Mouse (Mus musculus): Measurements from ENCODE around the gene C87499. TPM values are rescaled to one million over a fixed set of nuclear protein-coding genes. Genes with fewer than 3 reads are reported as not detected.
A peak's percentile ranks its signal among the peaks of the same experiment; 100 is the strongest.

The C87499 gene
- total RNA-seq (2014; rRNA removed; ENCODE audit: low replicate concordance) (not detected in 2 replicates), polyA plus RNA-seq (2015; fragmentation: Nextera tagmentation; extraction: Ambion mirVana) (not detected in 2 replicates)

- ATAC-seq (ENCODE audit: insufficient read depth, low read depth) (no peak), DNase-seq (ENCODE audit: low spot score) (no peak)
- Histone ChIP-seq H3K4me3 (ENCODE audit: low read depth, low read length) (no peak within 1 kb of the TSS), H3K9me3 (replicated peaks; ENCODE audit: control insufficient read depth, low read length) (no peaks in the 10 kb centered on the region), H3K4me1 (ENCODE audit: control insufficient read depth, insufficient read depth) (no peaks in the 10 kb centered on the region), H3K27ac (ENCODE audit: low read depth) (no peak within 1 kb of the TSS), H3K9ac (replicated peaks; ENCODE audit: low read depth, low read length) (no peak within 1 kb of the TSS), H3K36me3 (replicated peaks; ENCODE audit: control insufficient read depth, insufficient read depth, low read length) (no peaks in the 10 kb centered on the region), H3K4me2 (ENCODE audit: low read depth, low read length) (no peak within 1 kb of the TSS), H3K27me3 (ENCODE audit: control insufficient read depth, insufficient read depth, low read length) (no peaks in the 10 kb centered on the region)
- WGBS: 92% methylated on average over 4 of the region's 4 CpGs
- TF ChIP-seq EP300 (IDR thresholded peaks at IDR 0.05; ENCODE audit: low read depth) (no peak), CTCF (IDR thresholded peaks at IDR 0.05; ENCODE audit: low read depth) (no peak)
Measured at GRCm38 (mm10) chr4:88634311-88634710, at the start of gene C87499. Gene C87499, minus strand, starts transcription at chr4:88634411.

GRCm38 (mm10) chr4:88683812-88684211 is 49.6 kb upstream of the C87499 start, which contains the start of gene Ifna2:
Gene Ifna2, minus strand, starts transcription at chr4:88683912.
- H3K27ac ChIP-seq (ENCODE audit: low read depth): no peak within 1 kb of the TSS
- WGBS: 76% methylated on average over 1 of the region's 1 CpGs
- no peak within 1 kb of the TSS for H3K4me3 ChIP-seq (ENCODE audit: low read depth, low read length)
- no peak within 1 kb of the TSS for H3K9ac ChIP-seq (replicated peaks; ENCODE audit: low read depth, low read length)
- TF ChIP-seq CTCF (IDR thresholded peaks at IDR 0.05; ENCODE audit: low read depth) (no peak), EP300 (IDR thresholded peaks at IDR 0.05; ENCODE audit: low read depth) (no peak)
- ATAC-seq (ENCODE audit: insufficient read depth, low read depth) (no peak), DNase-seq (ENCODE audit: low spot score) (no peak)
- H3K4me2 ChIP-seq (ENCODE audit: low read depth, low read length): no peak within 1 kb of the TSS
- no peaks in the 10 kb centered on the region for H3K9me3 ChIP-seq (replicated peaks; ENCODE audit: control insufficient read depth, low read length)
- no peaks in the 10 kb centered on the region for H3K4me1 ChIP-seq (ENCODE audit: control insufficient read depth, insufficient read depth)
- no peaks in the 10 kb centered on the region for H3K27me3 ChIP-seq (ENCODE audit: control insufficient read depth, insufficient read depth, low read length)
- H3K36me3 ChIP-seq (replicated peaks; ENCODE audit: control insufficient read depth, insufficient read depth, low read length): no peaks in the 10 kb centered on the region

- H3K36me3 ChIP-seq (replicated peaks; ENCODE audit: control insufficient read depth, insufficient read depth, low read length): no peaks in the 10 kb centered on the region
- H3K9ac ChIP-seq (replicated peaks; ENCODE audit: low read depth, low read length): no peak overlapping the region
- ATAC-seq (ENCODE audit: insufficient read depth, low read depth) (no peak), DNase-seq (ENCODE audit: low spot score) (no peak)
- no peaks in the 10 kb centered on the region for H3K27me3 ChIP-seq (ENCODE audit: control insufficient read depth, insufficient read depth, low read length)
- H3K9me3 ChIP-seq (replicated peaks; ENCODE audit: control insufficient read depth, low read length): no peaks in the 10 kb centered on the region
- no peak for TF ChIP-seq CTCF (IDR thresholded peaks at IDR 0.05; ENCODE audit: low read depth)
- TF ChIP-seq EP300 (IDR thresholded peaks at IDR 0.05; ENCODE audit: low read depth): no peak
- H3K4me3 ChIP-seq (ENCODE audit: low read depth, low read length): no peak overlapping the region
- 27% methylated on average over 3 of the region's 3 CpGs for WGBS
- H3K4me1 ChIP-seq (ENCODE audit: control insufficient read depth, insufficient read depth): no peaks in the 10 kb centered on the region
- no peak overlapping the region for H3K27ac ChIP-seq (ENCODE audit: low read depth)
- H3K4me2 ChIP-seq (ENCODE audit: low read depth, low read length): no peak overlapping the region
Measured at GRCm38 (mm10) chr4:88681353-88681752, 47.1 kb upstream of the C87499 start.

- Histone ChIP-seq H3K4me1 (ENCODE audit: control insufficient read depth, insufficient read depth) (no peaks in the 10 kb centered on the region), H3K36me3 (replicated peaks; ENCODE audit: control insufficient read depth, insufficient read depth, low read length) (no peaks in the 10 kb centered on the region), H3K27me3 (ENCODE audit: control insufficient read depth, insufficient read depth, low read length) (no peaks in the 10 kb centered on the region), H3K9ac (replicated peaks; ENCODE audit: low read depth, low read length) (no peak overlapping the region), H3K27ac (ENCODE audit: low read depth) (no peak overlapping the region), H3K4me3 (ENCODE audit: low read depth, low read length) (no peak overlapping the region), H3K4me2 (ENCODE audit: low read depth, low read length) (no peak overlapping the region), H3K9me3 (replicated peaks; ENCODE audit: control insufficient read depth, low read length) (no peaks in the 10 kb centered on the region)
- ATAC-seq (ENCODE audit: insufficient read depth, low read depth) (no peak), DNase-seq (ENCODE audit: low spot score) (peak; percentile 15)
- TF ChIP-seq EP300 (IDR thresholded peaks at IDR 0.05; ENCODE audit: low read depth): no peak
- peak; percentile 40 for TF ChIP-seq CTCF (IDR thresholded peaks at IDR 0.05; ENCODE audit: low read depth)
- WGBS: 32% methylated on average over 8 of the region's 8 CpGs
Measured at GRCm38 (mm10) chr4:88680362-88680761, 46.2 kb upstream of the C87499 start.

- ATAC-seq (ENCODE audit: insufficient read depth, low read depth): no peak
- no peaks in the 10 kb centered on the region for H3K27me3 ChIP-seq (ENCODE audit: control insufficient read depth, insufficient read depth, low read length)
Measured at GRCm38 (mm10) chr4:88676824-88677223, 42.6 kb upstream of the C87499 start, which contains the start of gene Ifna16. Gene Ifna16, minus strand, starts transcription at chr4:88676924.

GRCm38 (mm10) chr4:88655461-88655860 is 21.2 kb upstream of the C87499 start:
- H3K36me3 ChIP-seq (replicated peaks; ENCODE audit: control insufficient read depth, insufficient read depth, low read length): no peaks in the 10 kb centered on the region
- H3K27ac ChIP-seq (ENCODE audit: low read depth): no peak overlapping the region
- 32% methylated on average over 1 of the region's 1 CpGs for WGBS
- TF ChIP-seq CTCF (IDR thresholded peaks at IDR 0.05; ENCODE audit: low read depth): no peak
- TF ChIP-seq EP300 (IDR thresholded peaks at IDR 0.05; ENCODE audit: low read depth): no peak
- DNase-seq (ENCODE audit: low spot score) (no peak), ATAC-seq (ENCODE audit: insufficient read depth, low read depth) (no peak)
- no peaks in the 10 kb centered on the region for H3K27me3 ChIP-seq (ENCODE audit: control insufficient read depth, insufficient read depth, low read length)
- no peak overlapping the region for H3K4me3 ChIP-seq (ENCODE audit: low read depth, low read length)
- H3K4me2 ChIP-seq (ENCODE audit: low read depth, low read length): no peak overlapping the region
- H3K4me1 ChIP-seq (ENCODE audit: control insufficient read depth, insufficient read depth): no peaks in the 10 kb centered on the region
- H3K9me3 ChIP-seq (replicated peaks; ENCODE audit: control insufficient read depth, low read length): no peaks in the 10 kb centered on the region
- no peak overlapping the region for H3K9ac ChIP-seq (replicated peaks; ENCODE audit: low read depth, low read length)

More at GRCm38 (mm10) chr4:88676824-88677223, 42.6 kb upstream of the C87499 start, which contains the start of gene Ifna16:
- WGBS: 78% methylated on average over 1 of the region's 1 CpGs
- DNase-seq (ENCODE audit: low spot score): no peak
- Histone ChIP-seq H3K36me3 (replicated peaks; ENCODE audit: control insufficient read depth, insufficient read depth, low read length) (no peaks in the 10 kb centered on the region), H3K9me3 (replicated peaks; ENCODE audit: control insufficient read depth, low read length) (no peaks in the 10 kb centered on the region), H3K9ac (replicated peaks; ENCODE audit: low read depth, low read length) (no peak within 1 kb of the TSS), H3K27ac (ENCODE audit: low read depth) (no peak within 1 kb of the TSS), H3K4me2 (ENCODE audit: low read depth, low read length) (no peak within 1 kb of the TSS), H3K4me3 (ENCODE audit: low read depth, low read length) (no peak within 1 kb of the TSS), H3K4me1 (ENCODE audit: control insufficient read depth, insufficient read depth) (no peaks in the 10 kb centered on the region)
- no peak for TF ChIP-seq EP300 (IDR thresholded peaks at IDR 0.05; ENCODE audit: low read depth)
- TF ChIP-seq CTCF (IDR thresholded peaks at IDR 0.05; ENCODE audit: low read depth): no peak
